Mouse (Mus musculus) midbrain, postnatal 0 days (tissue): ENCODE measurements at regions not wholly inside any gene's neighbourhood (a gene's known extent, or its start where the extent isn't known, plus 50 kb on each side); places are given as distances from the start of the nearest gene placed in this dataset.

Source experiments
- ATAC-seq: fragments of 200-750 bp; cut with Nextera tagmentation; 2 replicates; pipeline ENCODE4 v1.8.0; 2017; ENCODE audit warnings: moderate number of reproducible peaks, mild to moderate bottlenecking, moderate TSS enrichment, moderate library complexity; ENCODE audit not compliant: low FRiP score
- DNase-seq: peaks from one replicate; pipeline ENCODE4 v3.0.0-alpha.2; 2015; ENCODE audit warnings: low spot score
- H3K27ac ChIP-seq: fragments of 300-500 bp; sonication (generic); 2 replicates; pipeline ENCODE4 v1.5.1; 2014; ENCODE audit warnings: low read depth, mild to moderate bottlenecking, low read length, mixed read lengths
- H3K27me3 ChIP-seq: fragments of 300-500 bp; sonication (generic); 2 replicates; pipeline ENCODE4 v1.6.1; 2014; ENCODE audit warnings: low read length, control low read depth, mixed read lengths; ENCODE audit not compliant: insufficient read depth
- H3K36me3 ChIP-seq: fragments of 300-500 bp; sonication (generic); 2 replicates; pipeline ENCODE4 v1.6.1; 2014; ENCODE audit warnings: low read length, control low read depth, mixed read lengths; ENCODE audit not compliant: insufficient read depth
- H3K4me1 ChIP-seq: fragments of 300-500 bp; sonication (generic); 2 replicates; pipeline ENCODE4 v1.6.1; 2014; ENCODE audit warnings: mild to moderate bottlenecking, control low read depth, antibody characterized with exemption, low read length, mixed read lengths; ENCODE audit not compliant: insufficient read depth
- H3K4me2 ChIP-seq: fragments of 300-500 bp; sonication (generic); 2 replicates; pipeline ENCODE4 v1.6.1; 2014; ENCODE audit warnings: low read depth, mild to moderate bottlenecking, low read length, mixed read lengths; ENCODE audit not compliant: poor library complexity, severe bottlenecking
- H3K4me3 ChIP-seq: fragments of 300-500 bp; sonication (generic); 2 replicates; pipeline ENCODE4 v1.5.1; 2014; ENCODE audit warnings: low read depth, mild to moderate bottlenecking, low read length, moderate library complexity
- H3K9ac ChIP-seq: fragments of 300-500 bp; sonication (generic); replicated peaks from 2 replicates; pipeline ENCODE4 v1.6.1; 2014; ENCODE audit warnings: mild to moderate bottlenecking, low read length, moderate library complexity, mixed read lengths; ENCODE audit not compliant: poor library complexity, severe bottlenecking
- H3K9me3 ChIP-seq: fragments of 300-500 bp; sonication (generic); 2 replicates; pipeline ENCODE4 v1.6.1; 2016; ENCODE audit warnings: low read length, control low read depth
- CTCF ChIP-seq: IDR thresholded peaks from 2 replicates; pipeline ENCODE4 v1.5.1; 2016; ENCODE audit warnings: antibody characterized with exemption, mild to moderate bottlenecking
- WGBS: fragments of 180-500 bp; shearing (Covaris S2); extraction: QIAGEN DNeasy Blood & Tissue Kit; methylation state at CpG from one replicate; pipeline ENCODE4 v1.1.7; 2014; 5-methylcytosine and 5-hydroxymethylcytosine counted together

DNA sequence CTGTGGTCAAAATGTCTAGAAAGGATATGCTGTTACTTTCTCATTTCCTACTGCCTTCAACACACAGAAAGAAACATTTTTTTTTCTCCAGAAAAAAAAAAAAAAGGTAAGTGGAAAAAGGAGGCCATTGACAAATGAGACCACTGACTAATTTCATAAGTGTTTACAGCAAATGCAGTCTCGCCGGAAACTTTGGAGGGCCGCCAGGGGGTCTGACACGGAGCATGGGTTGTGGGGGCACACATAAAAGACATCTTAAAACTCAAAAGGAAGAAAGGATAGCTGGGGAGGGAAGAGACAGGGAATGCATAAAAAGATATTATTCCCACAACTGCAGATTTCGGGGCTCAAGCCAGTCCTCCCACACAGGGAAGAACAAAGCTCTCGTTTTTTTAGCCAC, 109.3 kb downstream of the Tex36 start:
- Histone ChIP-seq H3K4me1 (no peaks in the 10 kb centered on the region), H3K36me3 (no peaks in the 10 kb centered on the region), H3K9ac (no peak overlapping the region), H3K4me3 (no peak overlapping the region), H3K27me3 (no peaks in the 10 kb centered on the region), H3K4me2 (no peak overlapping the region), H3K27ac (no peak overlapping the region), H3K9me3 (no peaks in the 10 kb centered on the region)
- no peak for ATAC-seq
- TF ChIP-seq CTCF, result no peak
- 37% methylated on average over 6 of the region's 6 CpGs for WGBS
- no peak for DNase-seq

GRCm38 (mm10) chr7:133487887-133488630, 113.9 kb downstream of the Tex36 start:
- Histone ChIP-seq H3K9ac (no peak overlapping the region), H3K27ac (no peak overlapping the region), H3K4me2 (no peak overlapping the region), H3K27me3 (no peaks in the 10 kb centered on the region), H3K36me3 (no peaks in the 10 kb centered on the region), H3K4me3 (no peak overlapping the region), H3K9me3 (no peaks in the 10 kb centered on the region), H3K4me1 (no peaks in the 10 kb centered on the region)
- ATAC-seq, result no peak
- WGBS, result 55% methylated on average over 7 of the region's 7 CpGs
- peak; percentile 60 for DNase-seq
- TF ChIP-seq CTCF, result no peak

DNA sequence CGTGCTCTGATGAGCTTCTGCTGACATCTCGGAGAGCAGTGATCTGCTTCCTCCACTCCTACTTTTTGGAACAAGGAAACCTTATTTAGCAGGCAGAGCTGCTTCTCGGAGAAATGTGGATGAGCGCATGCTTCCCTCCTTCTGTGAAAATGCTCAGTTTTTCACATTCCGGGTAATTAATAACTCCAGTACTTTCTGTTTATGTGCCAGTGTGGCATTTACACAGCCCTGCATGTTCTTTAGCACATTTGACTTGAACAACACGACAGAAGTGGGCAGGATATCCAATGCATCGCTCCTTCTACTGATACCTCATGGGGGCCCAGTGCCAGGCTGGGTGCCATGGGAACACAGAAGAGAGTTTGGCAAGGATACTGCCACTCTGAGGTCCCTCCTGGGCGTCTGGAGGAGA, 117.5 kb downstream of the Tex36 start:
- Histone ChIP-seq H3K27me3 (no peaks in the 10 kb centered on the region), H3K9ac (no peak overlapping the region), H3K9me3 (no peaks in the 10 kb centered on the region), H3K4me1 (no peaks in the 10 kb centered on the region), H3K4me2 (no peak overlapping the region), H3K4me3 (no peak overlapping the region), H3K27ac (no peak overlapping the region), H3K36me3 (no peaks in the 10 kb centered on the region)
- TF ChIP-seq CTCF, result no peak
- no peak for ATAC-seq
- DNase-seq, result no peak
- WGBS, result 68% methylated on average over 8 of the region's 8 CpGs

- no peaks in the 10 kb centered on the region for H3K9me3 ChIP-seq
These were observed 120.4 kb downstream of the Tex36 start for GRCm38 (mm10) chr7:133481529-133481928.

GRCm38 (mm10) chr7:133479679-133480078, 122.3 kb downstream of the Tex36 start:
- TF ChIP-seq CTCF, result no peak
- Histone ChIP-seq H3K27me3 (no peaks in the 10 kb centered on the region), H3K4me1 (no peaks in the 10 kb centered on the region), H3K9me3 (no peaks in the 10 kb centered on the region), H3K36me3 (no peaks in the 10 kb centered on the region), H3K9ac (no peak overlapping the region), H3K4me2 (no peak overlapping the region), H3K27ac (no peak overlapping the region), H3K4me3 (no peak overlapping the region)
- WGBS, result 61% methylated on average over 7 of the region's 7 CpGs
- no peak for DNase-seq
- no peak for ATAC-seq

More at GRCm38 (mm10) chr7:133481529-133481928, 120.4 kb downstream of the Tex36 start:
- H3K4me1 ChIP-seq, result no peaks in the 10 kb centered on the region
- 92% methylated on average over 6 of the region's 6 CpGs for WGBS
- ATAC-seq, result no peak
- H3K9ac ChIP-seq, result no peak overlapping the region
- no peaks in the 10 kb centered on the region for H3K36me3 ChIP-seq
- no peak for DNase-seq
- H3K27me3 ChIP-seq, result no peaks in the 10 kb centered on the region
- no peak overlapping the region for H3K27ac ChIP-seq
- no peak overlapping the region for H3K4me2 ChIP-seq
- no peak for TF ChIP-seq CTCF
- no peak overlapping the region for H3K4me3 ChIP-seq

DNA sequence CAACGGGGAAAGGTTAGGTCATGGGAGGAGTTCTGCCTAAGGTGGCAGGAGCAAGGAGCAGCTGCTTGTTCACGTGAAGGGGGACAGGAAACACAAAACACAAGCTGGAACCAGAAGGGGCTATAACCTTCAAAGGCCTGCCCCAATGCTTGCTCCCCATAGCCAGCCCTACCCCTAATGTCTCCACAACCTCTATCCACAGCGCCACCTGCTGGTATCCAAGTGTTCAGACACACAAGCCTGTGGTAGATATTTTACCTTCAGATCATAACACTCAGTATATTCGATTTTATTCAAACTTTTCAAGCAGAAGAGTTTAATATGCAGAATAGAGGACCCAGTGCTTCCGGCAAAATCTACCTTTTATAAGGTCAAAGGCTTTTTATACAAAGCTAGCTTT, 124.0 kb downstream of the Tex36 start:
- no peak for ATAC-seq
- 79% methylated on average over 5 of the region's 5 CpGs for WGBS
- no peaks in the 10 kb centered on the region for H3K27me3 ChIP-seq
- no peak overlapping the region for H3K4me2 ChIP-seq
- no peaks in the 10 kb centered on the region for H3K4me1 ChIP-seq
- H3K9ac ChIP-seq, result no peak overlapping the region
- no peaks in the 10 kb centered on the region for H3K9me3 ChIP-seq
- no peaks in the 10 kb centered on the region for H3K36me3 ChIP-seq
- no peak for DNase-seq
- peak; percentile 57 for TF ChIP-seq CTCF
- H3K4me3 ChIP-seq, result no peak overlapping the region
- H3K27ac ChIP-seq, result no peak overlapping the region
